Mouse (Mus musculus): Measurements from ENCODE around the gene Btbd9. TPM values are rescaled to one million over a fixed set of nuclear protein-coding genes. Genes with fewer than 3 reads are reported as not detected.

Gene Btbd9
- polyA plus RNA-seq, 1 experiment from 2014 or later = 63.4 TPM

GRCm38 (mm10) chr17:30484446-30485066 lies 91.7 kb downstream of the Btbd9 start:
- no peak for ATAC-seq (replicated peaks; ENCODE audit: low FRiP score)
- no peak for DNase-seq (ENCODE audit: low spot score)
- no peaks in the 10 kb centered on the region for H3K27me3 ChIP-seq (ENCODE audit: control insufficient read depth, insufficient read depth, low read length)
- H3K27ac ChIP-seq (ENCODE audit: low read depth, low read length) = no peak overlapping the region
- 98% methylated on average over 1 of the region's 1 CpGs for WGBS
- H3K36me3 ChIP-seq (ENCODE audit: control insufficient read depth, insufficient read depth, low read length) = no peaks in the 10 kb centered on the region
- H3K4me3 ChIP-seq (ENCODE audit: low read depth, low read length) = no peak overlapping the region
- H3K4me2 ChIP-seq (ENCODE audit: low read depth, low read length, severe bottlenecking) = no peak overlapping the region
- H3K4me1 ChIP-seq (replicated peaks; ENCODE audit: control insufficient read depth, insufficient read depth, low read length) = peaks cover under 1% of the 10 kb centered on the region; the same call in 1 of the 2 replicates
- H3K9me3 ChIP-seq (ENCODE audit: control insufficient read depth, low read length) = no peaks in the 10 kb centered on the region
- H3K9ac ChIP-seq (ENCODE audit: low read length) = no peak overlapping the region

GRCm38 (mm10) chr17:30481766-30482165 lies 94.5 kb downstream of the Btbd9 start:
- Histone ChIP-seq H3K4me2 (ENCODE audit: low read depth, low read length, severe bottlenecking) (no peak overlapping the region), H3K4me3 (ENCODE audit: low read depth, low read length) (no peak overlapping the region), H3K4me1 (replicated peaks; ENCODE audit: control insufficient read depth, insufficient read depth, low read length) (no peaks in the 10 kb centered on the region), H3K9ac (ENCODE audit: low read length) (no peak overlapping the region), H3K36me3 (ENCODE audit: control insufficient read depth, insufficient read depth, low read length) (no peaks in the 10 kb centered on the region), H3K27me3 (ENCODE audit: control insufficient read depth, insufficient read depth, low read length) (no peaks in the 10 kb centered on the region), H3K9me3 (ENCODE audit: control insufficient read depth, low read length) (no peaks in the 10 kb centered on the region), H3K27ac (ENCODE audit: low read depth, low read length) (no peak overlapping the region)
- DNase-seq (ENCODE audit: low spot score) (no peak), ATAC-seq (replicated peaks; ENCODE audit: low FRiP score) (no peak)
- 90% methylated on average over 6 of the region's 6 CpGs for WGBS

- Histone ChIP-seq H3K4me3 (ENCODE audit: low read depth, low read length) (no peak overlapping the region), H3K36me3 (ENCODE audit: control insufficient read depth, insufficient read depth, low read length) (no peaks in the 10 kb centered on the region), H3K9me3 (ENCODE audit: control insufficient read depth, low read length) (no peaks in the 10 kb centered on the region), H3K4me2 (ENCODE audit: low read depth, low read length, severe bottlenecking) (no peak overlapping the region), H3K9ac (ENCODE audit: low read length) (no peak overlapping the region), H3K27me3 (ENCODE audit: control insufficient read depth, insufficient read depth, low read length) (no peaks in the 10 kb centered on the region), H3K27ac (ENCODE audit: low read depth, low read length) (no peak overlapping the region), H3K4me1 (replicated peaks; ENCODE audit: control insufficient read depth, insufficient read depth, low read length) (no peaks in the 10 kb centered on the region)
- no peak for DNase-seq (ENCODE audit: low spot score)
- WGBS = 96% methylated on average over 10 of the region's 10 CpGs
- no peak for ATAC-seq (replicated peaks; ENCODE audit: low FRiP score)
Observed at GRCm38 (mm10) chr17:30481341-30481740, 94.9 kb downstream of the Btbd9 start.

GRCm38 (mm10) chr17:30480381-30480780 lies 95.9 kb downstream of the Btbd9 start:
- Histone ChIP-seq H3K27ac (ENCODE audit: low read depth, low read length) (no peak overlapping the region), H3K9me3 (ENCODE audit: control insufficient read depth, low read length) (no peaks in the 10 kb centered on the region), H3K27me3 (ENCODE audit: control insufficient read depth, insufficient read depth, low read length) (no peaks in the 10 kb centered on the region), H3K36me3 (ENCODE audit: control insufficient read depth, insufficient read depth, low read length) (no peaks in the 10 kb centered on the region), H3K9ac (ENCODE audit: low read length) (no peak overlapping the region), H3K4me3 (ENCODE audit: low read depth, low read length) (no peak overlapping the region), H3K4me1 (replicated peaks; ENCODE audit: control insufficient read depth, insufficient read depth, low read length) (no peaks in the 10 kb centered on the region), H3K4me2 (ENCODE audit: low read depth, low read length, severe bottlenecking) (no peak overlapping the region)
- ATAC-seq (replicated peaks; ENCODE audit: low FRiP score) (no peak), DNase-seq (ENCODE audit: low spot score) (no peak)
- 88% methylated on average over 8 of the region's 8 CpGs for WGBS

GRCm38 (mm10) chr17:30478181-30478580 lies 98.1 kb downstream of the Btbd9 start:
- DNase-seq (ENCODE audit: low spot score) = no peak
- H3K4me1 ChIP-seq (replicated peaks; ENCODE audit: control insufficient read depth, insufficient read depth, low read length) = no peaks in the 10 kb centered on the region
- 52% methylated on average over 9 of the region's 9 CpGs for whole genome bisulfite sequencing

GRCm38 (mm10) chr17:30474561-30474960 lies 101.7 kb downstream of the Btbd9 start:
- Histone ChIP-seq H3K9me3 (ENCODE audit: control insufficient read depth, low read length) (no peaks in the 10 kb centered on the region), H3K27ac (ENCODE audit: low read depth, low read length) (no peak overlapping the region), H3K4me2 (ENCODE audit: low read depth, low read length, severe bottlenecking) (no peak overlapping the region), H3K9ac (ENCODE audit: low read length) (no peak overlapping the region), H3K36me3 (ENCODE audit: control insufficient read depth, insufficient read depth, low read length) (no peaks in the 10 kb centered on the region), H3K27me3 (ENCODE audit: control insufficient read depth, insufficient read depth, low read length) (no peaks in the 10 kb centered on the region), H3K4me3 (ENCODE audit: low read depth, low read length) (no peak overlapping the region), H3K4me1 (replicated peaks; ENCODE audit: control insufficient read depth, insufficient read depth, low read length) (0 out of 2 replicates have a peak, but pooled peaks cover 2% of the 10 kb centered on the region)
- DNase-seq (ENCODE audit: low spot score) (no peak), ATAC-seq (replicated peaks; ENCODE audit: low FRiP score) (no peak)
- WGBS = 74% methylated on average over 2 of the region's 2 CpGs

More at GRCm38 (mm10) chr17:30478181-30478580, 98.1 kb downstream of the Btbd9 start:
- Histone ChIP-seq H3K4me3 (ENCODE audit: low read depth, low read length) (no peak overlapping the region), H3K27ac (ENCODE audit: low read depth, low read length) (no peak overlapping the region), H3K27me3 (ENCODE audit: control insufficient read depth, insufficient read depth, low read length) (no peaks in the 10 kb centered on the region), H3K4me2 (ENCODE audit: low read depth, low read length, severe bottlenecking) (no peak overlapping the region), H3K36me3 (ENCODE audit: control insufficient read depth, insufficient read depth, low read length) (no peaks in the 10 kb centered on the region), H3K9me3 (ENCODE audit: control insufficient read depth, low read length) (no peaks in the 10 kb centered on the region), H3K9ac (ENCODE audit: low read length) (no peak overlapping the region)
- no peak for ATAC-seq (replicated peaks; ENCODE audit: low FRiP score)

GRCm38 (mm10) chr17:30472776-30473175 lies 103.5 kb downstream of the Btbd9 start:
- Histone ChIP-seq H3K9me3 (ENCODE audit: control insufficient read depth, low read length) (no peaks in the 10 kb centered on the region), H3K4me3 (ENCODE audit: low read depth, low read length) (no peak overlapping the region), H3K4me1 (replicated peaks; ENCODE audit: control insufficient read depth, insufficient read depth, low read length) (peaks cover 12% of the 10 kb centered on the region), H3K27me3 (ENCODE audit: control insufficient read depth, insufficient read depth, low read length) (no peaks in the 10 kb centered on the region), H3K36me3 (ENCODE audit: control insufficient read depth, insufficient read depth, low read length) (no peaks in the 10 kb centered on the region), H3K27ac (ENCODE audit: low read depth, low read length) (no peak overlapping the region), H3K4me2 (ENCODE audit: low read depth, low read length, severe bottlenecking) (no peak overlapping the region), H3K9ac (ENCODE audit: low read length) (no peak overlapping the region)
- DNase-seq (ENCODE audit: low spot score) (no peak), ATAC-seq (replicated peaks; ENCODE audit: low FRiP score) (no peak)
- WGBS = 85% methylated on average over 10 of the region's 10 CpGs

GRCm38 (mm10) chr17:30471512-30471911 lies 104.8 kb downstream of the Btbd9 start:
- Histone ChIP-seq H3K4me3 (ENCODE audit: low read depth, low read length) (no peak overlapping the region), H3K27ac (ENCODE audit: low read depth, low read length) (no peak overlapping the region), H3K27me3 (ENCODE audit: control insufficient read depth, insufficient read depth, low read length) (no peaks in the 10 kb centered on the region), H3K4me2 (ENCODE audit: low read depth, low read length, severe bottlenecking) (no peak overlapping the region), H3K4me1 (replicated peaks; ENCODE audit: control insufficient read depth, insufficient read depth, low read length) (peaks cover 14% of the 10 kb centered on the region), H3K9me3 (ENCODE audit: control insufficient read depth, low read length) (no peaks in the 10 kb centered on the region), H3K9ac (ENCODE audit: low read length) (no peak overlapping the region), H3K36me3 (ENCODE audit: control insufficient read depth, insufficient read depth, low read length) (no peaks in the 10 kb centered on the region)
- WGBS = 79% methylated on average over 7 of the region's 7 CpGs
- ATAC-seq (replicated peaks; ENCODE audit: low FRiP score) (no peak), DNase-seq (ENCODE audit: low spot score) (no peak)

GRCm38 (mm10) chr17:30470790-30471189 lies 105.5 kb downstream of the Btbd9 start:
- H3K4me1 ChIP-seq (replicated peaks; ENCODE audit: control insufficient read depth, insufficient read depth, low read length) = peaks cover 14% of the 10 kb centered on the region
- no peak overlapping the region for H3K9ac ChIP-seq (ENCODE audit: low read length)
- H3K27me3 ChIP-seq (ENCODE audit: control insufficient read depth, insufficient read depth, low read length) = no peaks in the 10 kb centered on the region
- H3K27ac ChIP-seq (ENCODE audit: low read depth, low read length) = no peak overlapping the region
- no peak for ATAC-seq (replicated peaks; ENCODE audit: low FRiP score)
- no peak overlapping the region for H3K4me2 ChIP-seq (ENCODE audit: low read depth, low read length, severe bottlenecking)
- no peak overlapping the region for H3K4me3 ChIP-seq (ENCODE audit: low read depth, low read length)
- no peaks in the 10 kb centered on the region for H3K36me3 ChIP-seq (ENCODE audit: control insufficient read depth, insufficient read depth, low read length)
- no peaks in the 10 kb centered on the region for H3K9me3 ChIP-seq (ENCODE audit: control insufficient read depth, low read length)
- DNase-seq (ENCODE audit: low spot score) = no peak
- 74% methylated on average over 8 of the region's 8 CpGs for WGBS

Data from forebrain, embryonic 11.5 days (tissue).